Mouse (Mus musculus): Measurements from ENCODE around the gene Mink1. TPM values are rescaled to one million over a fixed set of nuclear protein-coding genes. Genes with fewer than 3 reads are reported as not detected.
"Not testable (repeated sequence)": the region's sequence is repeated elsewhere in the genome, so short reads cannot be mapped to it uniquely, and the experiment has no call there.

Gene Mink1
- polyA plus RNA-seq, 1 experiment, result 222 TPM

DNA sequence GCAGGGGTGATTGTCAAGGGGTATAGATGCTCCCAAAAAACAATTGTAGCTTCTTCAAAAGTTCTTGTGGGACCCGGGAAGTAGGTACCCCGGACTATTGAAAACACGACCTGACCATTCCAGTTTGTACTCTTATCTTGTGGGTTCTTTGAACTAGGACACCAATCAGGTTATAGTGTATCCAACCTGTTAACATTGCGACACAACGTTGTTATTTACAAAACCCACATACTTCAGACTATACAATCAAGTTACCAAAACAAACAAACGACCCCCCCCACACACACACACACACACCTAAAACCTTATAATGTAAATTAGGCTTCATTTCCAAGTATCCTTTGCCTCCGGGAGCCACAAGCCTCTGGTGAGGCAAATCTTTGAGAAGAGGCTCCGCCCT is 37.9 kb upstream of the Mink1 start:
- 8% methylated on average over 8 of the region's 8 CpGs for WGBS
- H3K27me3 ChIP-seq (ENCODE audit: control insufficient read depth, insufficient read depth, low read length), result no peaks in the 10 kb centered on the region
- H3K4me3 ChIP-seq (replicated peaks; ENCODE audit: insufficient read depth, low read depth, low read length), result peak overlapping the region; percentile 38
- H3K4me1 ChIP-seq (ENCODE audit: control insufficient read depth, insufficient read depth, low read length), result peaks cover 7% of the 10 kb centered on the region
- no peak for DNase-seq
- no peak overlapping the region for H3K27ac ChIP-seq (ENCODE audit: insufficient read depth, low read length)
- TF ChIP-seq CTCF (IDR thresholded peaks at IDR 0.05; ENCODE audit: borderline replicate concordance, insufficient read depth, low read depth, low read length) (no peak), POLR2A (IDR thresholded peaks at IDR 0.05; ENCODE audit: borderline replicate concordance, insufficient read depth, low read length) (no peak)

DNA sequence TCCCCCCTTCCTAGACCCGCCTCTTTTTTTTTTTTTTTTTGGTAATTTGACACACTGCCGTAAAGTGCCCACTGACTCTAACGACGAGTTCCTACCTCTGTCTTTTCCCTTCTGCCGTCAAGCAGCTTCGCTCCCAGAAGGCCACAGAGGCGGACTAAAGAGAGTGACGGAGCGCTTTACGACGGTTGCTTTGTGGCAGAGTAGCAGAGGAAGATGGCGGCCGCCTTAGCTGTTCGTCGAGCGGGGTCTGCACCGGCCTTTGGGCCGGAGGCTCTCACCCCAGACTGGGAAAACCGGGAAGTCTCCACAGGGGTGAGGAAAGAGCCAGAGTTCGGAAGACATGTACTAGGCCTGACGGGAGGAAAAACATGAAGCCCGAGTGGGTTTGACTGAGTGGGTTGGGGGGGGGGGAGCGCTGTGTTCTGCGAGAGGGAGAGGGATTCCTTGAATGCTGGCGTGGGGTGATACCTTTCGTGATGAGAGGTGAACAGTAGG is 37.5 kb upstream of the Mink1 start, which contains the start of gene Psmb6:
TSS of gene Psmb6 (plus strand) at position 184 of the 495 bp plus-strand sequence.
- TF ChIP-seq CTCF (IDR thresholded peaks at IDR 0.05; ENCODE audit: borderline replicate concordance, insufficient read depth, low read depth, low read length) (no peak), POLR2A (IDR thresholded peaks at IDR 0.05; ENCODE audit: borderline replicate concordance, insufficient read depth, low read length) (peak; percentile 84; the same call in 1 of the 2 replicates)
- under 1% methylated on average over 26 of the region's 26 CpGs for WGBS
- DNase-seq, result peak; percentile 91 to 97
- Histone ChIP-seq H3K4me1 (ENCODE audit: control insufficient read depth, insufficient read depth, low read length) (peaks cover 6% of the 10 kb centered on the region), H3K4me3 (replicated peaks; ENCODE audit: insufficient read depth, low read depth, low read length) (peak within 1 kb of the TSS; percentile 88), H3K27me3 (ENCODE audit: control insufficient read depth, insufficient read depth, low read length) (no peaks in the 10 kb centered on the region), H3K27ac (ENCODE audit: insufficient read depth, low read length) (no peak within 1 kb of the TSS)

DNA sequence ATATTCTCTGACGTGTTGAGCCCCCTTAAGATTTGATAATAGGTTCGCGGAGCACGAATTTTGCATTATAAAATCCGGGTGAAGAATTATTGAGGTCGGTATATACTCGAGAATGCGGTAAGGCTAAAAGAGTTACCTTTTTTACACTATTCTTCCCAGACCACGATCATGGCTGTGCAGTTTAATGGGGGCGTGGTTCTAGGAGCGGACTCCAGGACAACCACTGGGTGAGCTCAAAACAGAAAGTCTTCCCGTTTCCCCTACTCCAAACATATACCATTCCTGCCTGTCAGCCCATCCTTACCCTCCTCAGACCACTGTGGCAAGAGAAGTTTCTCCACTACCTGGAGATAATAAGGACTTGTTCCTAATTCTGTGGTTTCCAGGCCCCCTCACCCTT is 37.0 kb upstream of the Mink1 start:
- Histone ChIP-seq H3K4me3 (replicated peaks; ENCODE audit: insufficient read depth, low read depth, low read length) (peak overlapping the region; percentile 88), H3K27me3 (ENCODE audit: control insufficient read depth, insufficient read depth, low read length) (no peaks in the 10 kb centered on the region), H3K4me1 (ENCODE audit: control insufficient read depth, insufficient read depth, low read length) (peaks cover 6% of the 10 kb centered on the region; the same call in 1 of the 2 replicates), H3K27ac (ENCODE audit: insufficient read depth, low read length) (no peak overlapping the region)
- no peak for DNase-seq
- TF ChIP-seq POLR2A (IDR thresholded peaks at IDR 0.05; ENCODE audit: borderline replicate concordance, insufficient read depth, low read length) (no peak), CTCF (IDR thresholded peaks at IDR 0.05; ENCODE audit: borderline replicate concordance, insufficient read depth, low read depth, low read length) (no peak)
- WGBS, result 2% methylated on average over 12 of the region's 12 CpGs

GRCm38 (mm10) chr11:70526211-70526610 is 36.5 kb upstream of the Mink1 start:
- H3K27ac ChIP-seq (ENCODE audit: insufficient read depth, low read length), result no peak overlapping the region
- H3K4me1 ChIP-seq (ENCODE audit: control insufficient read depth, insufficient read depth, low read length), result peaks cover 6% of the 10 kb centered on the region; the same call in 1 of the 2 replicates
- WGBS, result 85% methylated on average over 12 of the region's 12 CpGs
- no peak overlapping the region for H3K4me3 ChIP-seq (replicated peaks; ENCODE audit: insufficient read depth, low read depth, low read length)
- TF ChIP-seq CTCF (IDR thresholded peaks at IDR 0.05; ENCODE audit: borderline replicate concordance, insufficient read depth, low read depth, low read length) (no peak), POLR2A (IDR thresholded peaks at IDR 0.05; ENCODE audit: borderline replicate concordance, insufficient read depth, low read length) (no peak)
- no peaks in the 10 kb centered on the region for H3K27me3 ChIP-seq (ENCODE audit: control insufficient read depth, insufficient read depth, low read length)
- DNase-seq, result no peak

GRCm38 (mm10) chr11:70528610-70529009 is 34.1 kb upstream of the Mink1 start:
- no peak for TF ChIP-seq CTCF (IDR thresholded peaks at IDR 0.05; ENCODE audit: borderline replicate concordance, insufficient read depth, low read depth, low read length)
- TF ChIP-seq POLR2A (IDR thresholded peaks at IDR 0.05; ENCODE audit: borderline replicate concordance, insufficient read depth, low read length), result no peak
- Histone ChIP-seq H3K27me3 (ENCODE audit: control insufficient read depth, insufficient read depth, low read length) (no peaks in the 10 kb centered on the region), H3K4me3 (replicated peaks; ENCODE audit: insufficient read depth, low read depth, low read length) (no peak overlapping the region), H3K27ac (ENCODE audit: insufficient read depth, low read length) (no peak overlapping the region), H3K4me1 (ENCODE audit: control insufficient read depth, insufficient read depth, low read length) (peaks cover 6% of the 10 kb centered on the region; the same call in 1 of the 2 replicates)
- DNase-seq, result no peak
- 84% methylated on average over 7 of the region's 7 CpGs for WGBS

DNA sequence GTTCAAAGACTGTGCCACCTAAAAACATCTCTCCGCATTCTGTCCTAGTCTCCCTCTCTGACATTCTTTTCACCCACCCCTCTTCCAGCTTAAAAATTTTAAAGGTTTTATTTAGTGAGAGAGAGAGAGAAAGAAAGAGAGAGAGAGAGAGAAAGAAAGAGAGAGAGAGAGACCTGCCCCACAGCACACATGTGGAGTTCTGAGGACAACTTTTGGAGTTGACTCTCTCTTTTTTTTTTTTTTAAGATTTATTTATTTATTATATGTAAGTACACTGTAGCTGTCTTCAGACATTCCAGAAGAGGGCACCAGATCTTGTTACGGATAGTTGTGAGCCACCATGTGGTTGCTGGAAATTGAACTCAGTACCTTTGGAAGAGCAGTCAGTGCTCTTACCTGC is 31.6 kb upstream of the Mink1 start:
- DNase-seq; H3K4me3 ChIP-seq (replicated peaks; ENCODE audit: insufficient read depth, low read depth, low read length); H3K4me1 ChIP-seq (ENCODE audit: control insufficient read depth, insufficient read depth, low read length); H3K27me3 ChIP-seq (ENCODE audit: control insufficient read depth, insufficient read depth, low read length); H3K27ac ChIP-seq (ENCODE audit: insufficient read depth, low read length): not testable (repeated sequence)
- 78% methylated on average over 2 of the region's 2 CpGs for WGBS

- Histone ChIP-seq H3K27ac (ENCODE audit: insufficient read depth, low read length) (no peak within 1 kb of the TSS), H3K4me1 (ENCODE audit: control insufficient read depth, insufficient read depth, low read length) (no peaks in the 10 kb centered on the region), H3K27me3 (ENCODE audit: control insufficient read depth, insufficient read depth, low read length) (no peaks in the 10 kb centered on the region), H3K4me3 (replicated peaks; ENCODE audit: insufficient read depth, low read depth, low read length) (no peak within 1 kb of the TSS)
- 71% methylated on average over 6 of the region's 6 CpGs for WGBS
- no peak for DNase-seq
- no peak for TF ChIP-seq CTCF (IDR thresholded peaks at IDR 0.05; ENCODE audit: borderline replicate concordance, insufficient read depth, low read depth, low read length)
- no peak for TF ChIP-seq POLR2A (IDR thresholded peaks at IDR 0.05; ENCODE audit: borderline replicate concordance, insufficient read depth, low read length)
These were observed 29.8 kb upstream of the Mink1 start, which contains the start of gene Gm40193 for GRCm38 (mm10) chr11:70532839-70533238. Gm40193 (minus strand) TSS chr11:70532939.

- H3K4me3 ChIP-seq (replicated peaks; ENCODE audit: insufficient read depth, low read depth, low read length), result peak overlapping the region; percentile 36
- TF ChIP-seq POLR2A (IDR thresholded peaks at IDR 0.05; ENCODE audit: borderline replicate concordance, insufficient read depth, low read length) (no peak), CTCF (IDR thresholded peaks at IDR 0.05; ENCODE audit: borderline replicate concordance, insufficient read depth, low read depth, low read length) (no peak)
- WGBS, result 18% methylated on average over 9 of the region's 9 CpGs
- no peak for DNase-seq
- no peaks in the 10 kb centered on the region for H3K4me1 ChIP-seq (ENCODE audit: control insufficient read depth, insufficient read depth, low read length)
- no peak overlapping the region for H3K27ac ChIP-seq (ENCODE audit: insufficient read depth, low read length)
- no peaks in the 10 kb centered on the region for H3K27me3 ChIP-seq (ENCODE audit: control insufficient read depth, insufficient read depth, low read length)
These were observed 23.3 kb upstream of the Mink1 start for GRCm38 (mm10) chr11:70539423-70539822.
